Mouse (Mus musculus) urinary bladder, adult 18-20 months (tissue): ENCODE results near the gene Rab26.

ENCODE experiments used
- DNase-seq, 2 experiments: peaks; one replicate each; pipeline ENCODE4 v3.0.0; 2022; ENCODE audit warnings: low spot score in 2 of 2, mixed read lengths in 2 of 2

The Rab26 gene

DNA sequence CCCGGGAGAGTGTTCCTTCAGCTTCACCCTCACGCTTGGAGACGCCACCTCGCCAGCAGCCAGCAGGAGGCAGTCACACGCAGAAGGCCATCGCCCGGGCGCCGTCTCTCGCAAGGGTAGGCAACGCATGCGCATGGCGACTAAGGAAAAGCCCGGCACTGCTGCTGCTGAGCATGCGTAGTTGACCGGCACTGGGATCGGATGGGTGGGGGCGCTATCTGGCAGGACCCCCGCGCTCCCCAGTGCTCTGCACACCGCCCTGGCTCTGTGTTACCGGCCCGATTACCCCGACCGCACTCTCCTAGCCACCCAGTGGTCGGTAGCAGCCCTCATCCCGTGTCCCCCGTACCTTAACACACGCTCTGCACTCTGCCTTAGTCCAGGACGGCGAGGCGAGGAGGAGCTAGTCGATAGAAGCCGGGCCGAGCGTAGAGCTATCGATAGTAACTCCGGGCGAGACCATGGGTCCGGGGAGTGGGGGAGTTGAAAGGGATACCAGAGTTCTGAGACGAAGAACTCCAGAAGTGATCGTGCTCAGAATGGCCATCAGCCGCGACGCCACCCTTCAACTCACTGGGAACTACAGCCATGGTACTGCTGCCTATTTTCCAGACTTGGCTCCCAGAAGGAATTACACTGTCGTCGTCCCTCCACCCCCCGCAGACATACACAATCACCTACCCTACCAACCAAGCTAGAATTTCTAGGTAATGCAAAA, 55.2 kb downstream of the Rab26 start, which contains the start of gene Mlst8:
Mlst8 (minus strand) TSS at position 416 of the 718 bp plus-strand sequence.
- DNase-seq, result peak; percentile 93 to 97

DNA sequence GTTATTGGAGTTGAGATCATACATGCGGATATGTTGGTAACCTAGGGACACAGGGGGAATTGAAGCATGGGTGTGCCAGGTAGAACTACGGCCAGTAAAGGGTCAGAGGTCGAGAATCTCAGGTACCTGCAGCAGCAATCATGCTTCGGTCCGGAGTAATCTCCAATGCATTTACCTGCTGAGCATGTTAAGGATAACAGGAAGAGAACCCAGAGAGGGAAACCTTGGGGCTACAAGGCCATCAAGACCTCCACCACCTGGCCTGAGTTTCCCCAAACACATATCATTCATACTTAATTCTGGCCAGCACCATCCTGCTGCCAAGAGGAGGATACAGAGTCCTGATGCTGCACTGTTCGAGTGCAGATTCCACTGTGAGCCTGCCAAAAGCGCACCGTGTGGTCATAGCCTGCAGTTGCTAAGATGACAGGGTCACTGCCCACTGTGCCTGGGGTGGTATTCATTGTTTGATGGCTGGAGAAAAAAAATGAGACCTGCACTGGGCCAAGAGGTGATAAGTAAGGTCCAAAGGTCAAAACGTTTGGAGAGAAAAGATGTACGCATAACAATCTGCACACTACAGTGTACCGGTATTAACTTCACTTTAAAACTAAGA, 55.9 kb downstream of the Rab26 start:
- no peak for DNase-seq
